Mouse (Mus musculus) layer of hippocampus, adult 2 months (tissue): ENCODE results near the gene Myo1e. TPM values are rescaled to one million over a fixed set of nuclear protein-coding genes. Genes with fewer than 3 reads are reported as not detected.

Experiments used
- DNase-seq, 2 experiments: peaks; one replicate each; pipeline ENCODE4 v3.0.0; 2022; ENCODE audit warnings: low spot score in 2 of 2
- H3K27ac ChIP-seq: fragments of 200-600 bp; 2 replicates; pipeline ENCODE4 v1.8.1; 2022
- H3K4me3 ChIP-seq: fragments of 200-600 bp; 2 replicates; pipeline ENCODE4 v1.8.1; 2022; ENCODE audit warnings: mild to moderate bottlenecking
- CTCF ChIP-seq: fragments of 200-600 bp; conservative IDR thresholded peaks from 2 replicates; pipeline ENCODE4 v1.8.1; 2022; ENCODE audit warnings: antibody characterized with exemption, mild to moderate bottlenecking, moderate library complexity
- total RNA-seq, 2 experiments: library from RNA; stranded (reverse); gene quantifications; 2 replicates each; pipeline ENCODE4 v1.2.3; 2021

Myo1e gene
- total RNA-seq, 2 experiments from 2014 or later: 7.6 to 8.2 TPM

GRCm38 (mm10) chr9:70331727-70332335, 124.7 kb downstream of the Myo1e start:
- Histone ChIP-seq H3K27ac (no peak overlapping the region), H3K4me3 (no peak overlapping the region)
- no peak for DNase-seq
- TF ChIP-seq CTCF: no peak

- Histone ChIP-seq H3K4me3 (no peak overlapping the region), H3K27ac (peak overlapping the region; percentile 60)
- no peak for TF ChIP-seq CTCF
- DNase-seq: peak in 1 of 2 experiments; percentile 12
Measured at GRCm38 (mm10) chr9:70338391-70338790, 131.2 kb downstream of the Myo1e start.

DNA sequence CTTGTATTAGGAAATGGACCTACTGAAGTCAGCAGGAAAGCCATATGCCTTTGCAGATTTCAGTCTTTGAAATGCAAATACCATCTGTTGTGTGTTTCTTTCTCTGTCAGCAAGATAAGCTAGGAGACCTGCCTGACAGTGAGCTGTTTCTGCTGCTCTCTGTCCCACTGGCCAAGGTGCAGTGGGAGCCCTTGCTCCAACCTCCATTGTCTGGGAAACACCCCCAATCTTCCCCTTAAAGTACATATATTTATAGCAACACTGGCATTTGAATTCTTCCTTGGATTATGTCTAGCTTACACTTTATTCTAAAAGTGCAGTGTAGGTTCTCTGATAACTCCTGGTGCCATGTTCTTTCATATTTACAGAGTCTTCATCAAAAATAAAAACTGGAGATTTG, 131.7 kb downstream of the Myo1e start:
- Histone ChIP-seq H3K4me3 (no peak overlapping the region), H3K27ac (peak overlapping the region; percentile 60)
- peak in 1 of 2 experiments; percentile 11 for DNase-seq
- TF ChIP-seq CTCF: no peak

DNA sequence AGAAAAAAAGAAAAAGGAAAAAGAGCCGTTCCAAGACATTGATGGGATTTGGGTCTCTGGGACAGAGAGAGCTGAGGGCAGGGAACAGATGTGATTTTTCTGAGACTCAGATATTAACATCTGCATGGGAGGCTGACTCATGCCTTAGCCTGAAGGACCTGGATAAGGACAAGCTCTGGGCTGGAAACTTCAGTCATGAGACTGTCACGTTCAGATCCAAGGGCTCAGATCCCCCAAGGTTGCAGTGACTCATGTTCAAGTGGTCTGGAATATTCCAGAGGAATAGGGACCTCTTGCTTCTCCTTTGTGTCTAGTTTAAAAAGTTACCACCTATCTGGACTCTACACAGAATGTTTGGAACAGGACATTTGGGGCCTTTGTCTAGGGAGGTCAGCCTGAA, 142.1 kb downstream of the Myo1e start:
- Histone ChIP-seq H3K4me3 (no peak overlapping the region), H3K27ac (no peak overlapping the region)
- no peak for DNase-seq
- no peak for TF ChIP-seq CTCF

DNA sequence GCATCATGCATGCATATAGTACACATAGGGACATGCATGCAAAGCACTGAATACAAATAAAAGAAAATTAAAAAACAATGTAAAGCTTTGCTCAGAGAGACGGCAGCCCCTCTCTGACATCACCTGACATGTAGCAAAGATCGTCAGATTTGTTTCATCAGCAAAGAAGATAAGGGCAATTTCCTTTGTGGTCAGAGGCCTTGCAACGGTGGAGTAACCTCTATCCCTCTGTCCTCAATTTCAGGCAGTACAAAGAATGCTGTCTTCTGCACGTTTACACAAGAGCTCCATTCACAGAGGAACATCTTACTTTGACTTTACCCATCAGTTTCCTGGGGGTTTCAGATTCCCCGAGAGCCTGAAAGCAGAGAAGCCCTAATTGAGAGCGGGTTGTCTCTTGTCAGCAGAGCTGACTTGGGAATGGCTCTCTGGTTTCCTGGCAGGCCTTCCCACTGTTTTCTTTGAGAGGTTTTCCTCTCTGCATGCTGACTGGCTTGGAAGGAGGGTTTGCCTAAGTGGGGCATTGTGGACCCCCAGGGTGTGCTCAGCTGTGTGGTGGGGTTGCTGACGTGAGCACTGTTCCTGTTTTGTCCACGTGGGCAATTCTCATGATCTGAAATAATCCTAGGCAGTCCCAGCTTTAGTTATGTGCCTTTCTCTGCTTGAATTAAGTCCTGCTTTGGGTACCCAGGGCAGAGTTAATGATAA, 144.6 kb downstream of the Myo1e start:
- Histone ChIP-seq H3K4me3 (no peak overlapping the region), H3K27ac (no peak overlapping the region)
- no peak for DNase-seq
- no peak for TF ChIP-seq CTCF

- Histone ChIP-seq H3K4me3 (no peak overlapping the region), H3K27ac (no peak overlapping the region)
- TF ChIP-seq CTCF: no peak
- DNase-seq: no peak
Measured at GRCm38 (mm10) chr9:70356254-70356653, 149.1 kb downstream of the Myo1e start.

DNA sequence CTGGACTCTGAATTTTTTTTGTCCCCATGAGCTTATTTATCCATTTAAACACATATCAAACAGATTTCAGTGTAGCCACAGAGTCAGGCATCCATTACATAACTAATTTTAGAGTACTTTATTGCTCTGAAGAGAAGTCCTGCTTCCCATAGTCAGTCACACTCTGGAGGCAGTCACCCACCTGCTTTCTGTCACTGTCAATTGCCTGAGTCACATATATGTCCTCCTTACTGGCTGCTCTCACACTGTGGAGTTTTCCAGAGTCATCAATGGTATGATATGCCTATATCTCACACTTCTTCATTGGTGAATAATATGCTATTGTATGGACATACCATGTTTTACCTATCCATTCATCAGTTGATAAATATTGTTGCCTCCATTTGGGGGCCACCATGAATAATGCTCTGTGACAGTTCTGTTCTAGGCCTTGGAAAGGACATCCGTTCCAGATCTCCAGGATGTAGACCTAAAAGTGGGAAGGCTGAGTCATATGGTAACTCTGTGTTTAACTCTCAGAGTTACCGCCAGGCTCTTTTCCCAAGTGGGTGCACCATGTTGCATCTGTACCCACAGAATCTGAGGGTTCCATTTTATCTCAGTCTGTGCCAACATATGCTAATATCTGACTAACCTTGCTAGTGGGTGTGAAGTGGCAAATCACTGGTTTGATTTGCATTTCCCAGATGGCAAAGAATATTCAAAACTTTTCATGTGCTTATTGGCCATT, 152.4 kb downstream of the Myo1e start:
- peak overlapping the region; percentile 24; the same call in 1 of the 2 replicates for H3K27ac ChIP-seq

DNA sequence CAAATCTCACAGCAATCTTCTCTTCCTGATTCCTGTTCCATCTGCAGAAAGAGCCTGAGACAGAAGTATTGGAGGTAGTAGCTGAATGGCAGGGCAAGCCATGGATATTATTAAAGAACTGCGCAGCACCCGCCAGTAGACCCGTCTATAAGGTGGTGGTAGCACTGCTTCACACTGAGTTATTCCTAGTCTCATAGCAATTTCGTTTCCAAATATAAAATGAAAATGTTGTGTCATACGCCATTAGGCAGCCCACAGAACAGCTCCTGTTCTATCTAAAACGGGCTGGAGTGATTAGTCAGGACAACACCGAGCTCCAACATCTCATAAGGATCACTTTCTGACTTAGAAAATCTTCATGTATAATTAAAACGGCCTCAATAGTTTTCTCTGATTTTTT, 157.6 kb downstream of the Myo1e start:
- TF ChIP-seq CTCF: no peak
- peak in 1 of 2 experiments; percentile 31 for DNase-seq
- Histone ChIP-seq H3K4me3 (no peak overlapping the region), H3K27ac (peak overlapping the region; percentile 74; the same call in 1 of the 2 replicates)

More for the DNA sequence above, 152.4 kb downstream of the Myo1e start:
- DNase-seq: peak; percentile 32 to 73
- no peak overlapping the region for H3K4me3 ChIP-seq
- no peak for TF ChIP-seq CTCF

DNA sequence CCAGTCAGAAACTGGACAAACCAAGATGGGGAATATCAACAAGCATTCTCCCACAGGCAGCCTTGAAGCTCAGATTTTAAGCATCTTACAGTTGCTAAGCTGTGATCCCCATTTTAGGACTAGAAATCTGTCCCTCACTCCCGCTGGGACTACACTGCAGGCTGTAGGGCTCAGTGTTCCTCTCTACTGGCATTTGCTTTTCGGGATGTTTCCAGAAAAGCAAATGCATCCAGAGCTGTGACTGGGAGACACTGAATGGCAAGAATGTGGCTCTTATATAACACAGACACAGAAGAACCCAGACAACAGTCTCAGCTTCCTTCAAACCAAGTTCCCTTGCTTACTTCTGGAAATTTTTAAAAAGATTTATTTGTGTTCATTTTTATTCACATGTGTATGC, 158.8 kb downstream of the Myo1e start:
- peak overlapping the region; percentile 74 for H3K27ac ChIP-seq
- TF ChIP-seq CTCF: no peak
- no peak overlapping the region for H3K4me3 ChIP-seq
- no peak for DNase-seq

DNA sequence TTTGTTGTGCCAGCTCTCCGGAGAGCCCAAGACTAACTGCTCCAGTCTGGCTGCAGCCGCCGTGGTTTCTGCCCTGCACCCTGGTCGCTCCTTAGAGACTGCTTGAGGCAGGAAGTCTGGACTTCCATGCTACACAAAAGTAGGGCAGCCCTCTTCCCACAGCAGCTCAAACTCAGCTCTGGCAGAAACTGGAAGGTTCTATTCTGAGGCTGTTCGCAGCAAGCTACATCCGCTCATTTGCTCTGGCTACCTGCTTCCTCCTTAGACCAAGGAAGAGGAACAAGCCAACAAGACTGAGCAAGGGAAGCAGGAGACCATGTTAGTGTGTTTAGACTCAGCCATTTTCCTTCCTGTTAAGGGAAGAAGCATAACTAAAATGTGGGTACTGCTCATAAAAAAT, 159.7 kb downstream of the Myo1e start:
- H3K27ac ChIP-seq: peak overlapping the region; percentile 74
- no peak overlapping the region for H3K4me3 ChIP-seq
- TF ChIP-seq CTCF: no peak
- peak in 1 of 2 experiments; percentile 13 for DNase-seq

DNA sequence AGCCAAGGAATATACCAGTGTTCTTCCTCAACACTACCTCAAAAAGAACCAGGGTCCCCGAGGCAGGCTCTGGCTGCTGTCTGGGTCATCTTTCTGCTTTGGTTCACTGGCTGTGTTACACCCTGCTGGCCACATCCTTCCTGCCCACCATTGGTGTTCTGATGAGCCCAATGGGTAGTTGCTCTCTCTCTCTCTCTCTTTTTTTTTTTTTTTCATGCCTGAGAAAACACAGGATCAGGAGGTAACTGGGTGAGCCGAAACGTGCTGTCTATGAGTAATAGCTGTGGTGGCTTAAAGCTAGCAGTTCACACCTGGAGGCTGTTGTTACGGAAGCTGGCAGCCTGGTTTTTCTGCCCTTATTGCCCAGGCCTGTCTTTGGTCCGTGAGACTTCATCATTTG, 164.5 kb downstream of the Myo1e start:
- Histone ChIP-seq H3K27ac (no peak overlapping the region), H3K4me3 (no peak overlapping the region)
- no peak for DNase-seq
- no peak for TF ChIP-seq CTCF

DNA sequence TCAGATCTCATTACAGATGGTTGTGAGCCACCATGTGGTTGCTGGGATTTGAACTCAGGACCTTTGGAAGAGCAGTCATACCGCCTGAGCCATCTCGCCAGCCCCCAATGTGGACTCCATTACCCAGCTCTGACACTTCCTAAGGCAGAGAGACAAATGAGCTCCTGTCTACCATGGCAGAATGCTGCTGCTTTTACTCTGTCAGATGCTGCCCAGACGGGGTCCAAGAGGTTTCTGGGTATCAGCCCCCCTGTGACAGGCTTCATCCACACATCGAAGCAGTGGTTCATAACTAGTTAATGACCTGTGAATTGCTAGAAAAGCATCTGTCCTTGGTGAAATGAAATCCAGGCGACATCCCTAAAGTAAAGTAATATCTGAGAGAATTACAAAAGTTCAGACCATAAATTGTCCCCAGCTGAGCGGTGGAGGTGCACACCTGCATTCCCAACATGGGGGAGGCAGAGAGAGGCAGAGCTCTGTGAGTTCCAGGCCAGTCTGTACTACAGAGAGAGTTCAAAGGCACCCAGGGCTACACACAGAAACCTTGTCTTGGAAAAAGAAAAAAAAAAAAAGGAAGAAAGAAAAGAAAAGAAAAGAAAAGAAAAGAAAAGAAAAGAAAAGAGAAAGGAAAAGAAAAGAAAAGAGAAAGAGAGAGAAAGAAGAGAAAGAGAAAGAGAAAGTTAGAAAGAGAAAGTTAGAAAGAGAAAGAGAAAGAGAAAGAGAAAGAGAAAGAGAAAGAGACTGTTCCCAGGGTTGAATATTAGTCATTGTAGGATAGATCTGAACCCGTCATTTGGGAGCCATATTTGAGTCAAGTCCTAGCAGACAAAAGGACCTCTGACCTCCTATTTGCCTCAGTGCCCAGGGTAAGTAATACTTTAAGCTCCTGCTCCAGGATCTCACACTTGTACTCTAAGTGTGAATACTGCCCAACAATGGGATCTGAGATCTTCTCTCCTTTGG, 172.6 kb downstream of the Myo1e start:
- no peak overlapping the region for H3K27ac ChIP-seq
- no peak for TF ChIP-seq CTCF
- DNase-seq: no peak
- no peak overlapping the region for H3K4me3 ChIP-seq
